Mouse (Mus musculus): ENCODE measurements around the gene Dtnb. TPM values are rescaled to one million over a fixed set of nuclear protein-coding genes. Genes with fewer than 3 reads are reported as not detected.
"Not testable (repeated sequence)": the region's sequence is repeated elsewhere in the genome, so short reads cannot be mapped to it uniquely, and the experiment has no call there.

The Dtnb gene
- polyA plus RNA-seq, 1 experiment from 2014 or later = 41.1 TPM

- Histone ChIP-seq H3K9ac (no peak overlapping the region), H3K36me3 (ENCODE audit: insufficient read depth) (no peaks in the 10 kb centered on the region), H3K27me3 (ENCODE audit: insufficient read depth, low read length) (no peaks in the 10 kb centered on the region), H3K27ac (ENCODE audit: low read depth) (no peak overlapping the region), H3K4me3 (ENCODE audit: low read depth, low read length) (no peak overlapping the region), H3K4me1 (ENCODE audit: insufficient read depth) (no peaks in the 10 kb centered on the region), H3K9me3 (ENCODE audit: low read depth, low read length) (no peaks in the 10 kb centered on the region), H3K4me2 (no peak overlapping the region)
- TF ChIP-seq CTCF (IDR thresholded peaks at IDR 0.05; ENCODE audit: low read depth) = no peak
- no peak for ATAC-seq (ENCODE audit: insufficient read depth)
- no peak for DNase-seq
- 76% methylated on average over 8 of the region's 8 CpGs for WGBS
Measured at GRCm38 (mm10) chr12:3673886-3674285, 101.7 kb downstream of the Dtnb start.

DNA sequence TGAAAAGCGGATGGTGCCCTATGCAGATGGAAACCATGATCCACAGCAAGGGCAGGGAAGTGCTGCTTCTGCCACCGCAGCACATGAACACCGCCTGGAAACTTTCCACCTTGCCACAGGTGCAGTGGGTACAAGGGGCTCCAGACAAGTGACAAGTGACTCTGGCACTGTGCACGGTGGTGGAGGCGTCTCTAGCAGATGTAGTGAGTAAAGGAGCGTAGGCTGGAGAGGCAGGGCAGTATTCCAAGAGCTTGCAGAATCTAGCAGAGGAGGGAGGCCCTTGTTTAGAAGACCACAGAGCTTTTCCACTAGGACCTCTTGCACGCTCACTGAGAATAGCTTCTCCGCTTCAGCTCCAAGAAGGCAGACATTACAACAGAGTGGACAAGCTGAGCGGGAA is 102.7 kb downstream of the Dtnb start:
- no peak for TF ChIP-seq CTCF (IDR thresholded peaks at IDR 0.05; ENCODE audit: low read depth)
- no peaks in the 10 kb centered on the region for H3K9me3 ChIP-seq (ENCODE audit: low read depth, low read length)
- H3K4me2 ChIP-seq = no peak overlapping the region
- no peaks in the 10 kb centered on the region for H3K4me1 ChIP-seq (ENCODE audit: insufficient read depth)
- no peaks in the 10 kb centered on the region for H3K36me3 ChIP-seq (ENCODE audit: insufficient read depth)
- no peak overlapping the region for H3K27ac ChIP-seq (ENCODE audit: low read depth)
- H3K4me3 ChIP-seq (ENCODE audit: low read depth, low read length) = no peak overlapping the region
- DNase-seq (no peak), ATAC-seq (ENCODE audit: insufficient read depth) (no peak)
- H3K27me3 ChIP-seq (ENCODE audit: insufficient read depth, low read length) = no peaks in the 10 kb centered on the region
- no peak overlapping the region for H3K9ac ChIP-seq
- 88% methylated on average over 9 of the region's 9 CpGs for WGBS

- no peak for DNase-seq
- TF ChIP-seq CTCF (IDR thresholded peaks at IDR 0.05; ENCODE audit: low read depth) = no peak
- no peak overlapping the region for H3K27ac ChIP-seq (ENCODE audit: low read depth)
- H3K4me2 ChIP-seq = no peak overlapping the region
- 74% methylated on average over 5 of the region's 5 CpGs for WGBS
- H3K4me3 ChIP-seq (ENCODE audit: low read depth, low read length) = no peak overlapping the region
- no peaks in the 10 kb centered on the region for H3K4me1 ChIP-seq (ENCODE audit: insufficient read depth)
- no peaks in the 10 kb centered on the region for H3K27me3 ChIP-seq (ENCODE audit: insufficient read depth, low read length)
- no peaks in the 10 kb centered on the region for H3K9me3 ChIP-seq (ENCODE audit: low read depth, low read length)
- ATAC-seq (ENCODE audit: insufficient read depth) = no peak
- H3K9ac ChIP-seq = no peak overlapping the region
- no peaks in the 10 kb centered on the region for H3K36me3 ChIP-seq (ENCODE audit: insufficient read depth)
Measured at GRCm38 (mm10) chr12:3680721-3681120, 108.5 kb downstream of the Dtnb start.

- ATAC-seq (ENCODE audit: insufficient read depth) (no peak), DNase-seq (no peak)
- WGBS = 68% methylated on average over 8 of the region's 8 CpGs
- no peak overlapping the region for H3K9ac ChIP-seq
- H3K4me1 ChIP-seq (ENCODE audit: insufficient read depth) = no peaks in the 10 kb centered on the region
- H3K4me3 ChIP-seq (ENCODE audit: low read depth, low read length) = no peak overlapping the region
- H3K4me2 ChIP-seq = no peak overlapping the region
- no peaks in the 10 kb centered on the region for H3K9me3 ChIP-seq (ENCODE audit: low read depth, low read length)
- TF ChIP-seq CTCF (IDR thresholded peaks at IDR 0.05; ENCODE audit: low read depth) = no peak
- no peaks in the 10 kb centered on the region for H3K36me3 ChIP-seq (ENCODE audit: insufficient read depth)
- H3K27ac ChIP-seq (ENCODE audit: low read depth) = no peak overlapping the region
- no peaks in the 10 kb centered on the region for H3K27me3 ChIP-seq (ENCODE audit: insufficient read depth, low read length)
Measured at GRCm38 (mm10) chr12:3683041-3683440, 110.9 kb downstream of the Dtnb start.

DNA sequence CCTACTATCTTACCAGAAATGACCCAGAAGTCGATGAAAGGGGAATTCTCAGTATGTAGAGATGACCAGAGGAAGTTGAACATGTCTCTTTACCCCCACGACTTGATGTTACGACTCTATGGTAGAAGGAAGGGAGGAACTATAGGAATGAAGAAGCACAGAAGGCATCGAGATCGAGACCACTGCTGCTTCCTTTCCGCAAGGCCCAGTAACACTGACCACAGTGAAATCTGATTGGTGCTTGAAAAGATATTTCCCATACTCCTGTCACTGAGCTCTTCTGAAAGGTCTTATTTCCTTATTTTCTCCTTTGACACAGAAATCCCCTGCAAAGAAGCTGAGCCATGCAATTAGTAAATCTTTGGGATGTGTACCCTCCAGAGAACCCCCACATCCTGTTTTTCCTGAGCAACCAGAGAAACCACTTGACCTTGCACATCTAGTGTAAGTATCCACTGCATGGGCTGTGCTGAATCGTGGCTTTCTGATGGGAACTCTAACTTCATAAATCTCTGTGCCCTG is 114.3 kb downstream of the Dtnb start:
- H3K27me3 ChIP-seq (ENCODE audit: insufficient read depth, low read length) = no peaks in the 10 kb centered on the region
- no peaks in the 10 kb centered on the region for H3K36me3 ChIP-seq (ENCODE audit: insufficient read depth)
- H3K27ac ChIP-seq (ENCODE audit: low read depth) = no peak overlapping the region
- no peak for ATAC-seq (ENCODE audit: insufficient read depth)
- TF ChIP-seq CTCF (IDR thresholded peaks at IDR 0.05; ENCODE audit: low read depth) = no peak
- no peak overlapping the region for H3K4me2 ChIP-seq
- DNase-seq = no peak
- H3K9me3 ChIP-seq (ENCODE audit: low read depth, low read length) = no peaks in the 10 kb centered on the region
- H3K4me1 ChIP-seq (ENCODE audit: insufficient read depth) = no peaks in the 10 kb centered on the region
- H3K4me3 ChIP-seq (ENCODE audit: low read depth, low read length) = no peak overlapping the region
- H3K9ac ChIP-seq = no peak overlapping the region
- WGBS = 75% methylated on average over 7 of the region's 7 CpGs

DNA sequence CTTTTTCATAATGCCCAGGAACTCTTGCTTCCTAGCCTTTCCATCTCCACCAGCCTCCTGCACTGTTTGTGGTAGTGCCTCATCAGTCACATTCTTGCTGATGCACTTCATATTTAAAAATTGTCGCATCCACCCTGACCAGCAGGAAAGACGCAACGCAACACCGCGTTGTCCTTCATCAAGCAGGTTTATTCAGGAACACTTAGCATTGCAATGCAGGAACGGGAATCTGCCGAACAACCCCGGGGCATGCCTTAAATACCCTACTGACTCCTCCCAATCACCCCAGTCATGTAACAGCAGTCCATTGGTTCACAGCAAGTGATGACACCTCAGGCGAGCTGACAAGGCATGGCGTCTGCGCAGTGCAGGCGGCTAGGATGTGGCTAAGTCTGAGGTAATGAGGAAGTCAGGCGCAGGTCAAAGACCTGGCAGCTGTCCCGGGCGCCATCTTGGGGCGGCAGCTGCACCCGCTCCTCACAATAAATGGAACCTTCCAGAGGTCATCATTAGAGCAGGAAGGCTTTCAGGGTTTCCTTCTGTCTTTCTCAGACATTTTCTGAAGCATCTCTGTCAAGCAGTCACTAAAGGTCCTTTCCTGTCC is 118.8 kb downstream of the Dtnb start:
- H3K27me3 ChIP-seq (ENCODE audit: insufficient read depth, low read length); H3K4me2 ChIP-seq; H3K9ac ChIP-seq; H3K4me1 ChIP-seq (ENCODE audit: insufficient read depth); DNase-seq; H3K27ac ChIP-seq (ENCODE audit: low read depth); H3K36me3 ChIP-seq (ENCODE audit: insufficient read depth); H3K4me3 ChIP-seq (ENCODE audit: low read depth, low read length); H3K9me3 ChIP-seq (ENCODE audit: low read depth, low read length); ATAC-seq (ENCODE audit: insufficient read depth): not testable (repeated sequence)
- whole genome bisulfite sequencing = 84% methylated on average over 17 of the region's 17 CpGs

DNA sequence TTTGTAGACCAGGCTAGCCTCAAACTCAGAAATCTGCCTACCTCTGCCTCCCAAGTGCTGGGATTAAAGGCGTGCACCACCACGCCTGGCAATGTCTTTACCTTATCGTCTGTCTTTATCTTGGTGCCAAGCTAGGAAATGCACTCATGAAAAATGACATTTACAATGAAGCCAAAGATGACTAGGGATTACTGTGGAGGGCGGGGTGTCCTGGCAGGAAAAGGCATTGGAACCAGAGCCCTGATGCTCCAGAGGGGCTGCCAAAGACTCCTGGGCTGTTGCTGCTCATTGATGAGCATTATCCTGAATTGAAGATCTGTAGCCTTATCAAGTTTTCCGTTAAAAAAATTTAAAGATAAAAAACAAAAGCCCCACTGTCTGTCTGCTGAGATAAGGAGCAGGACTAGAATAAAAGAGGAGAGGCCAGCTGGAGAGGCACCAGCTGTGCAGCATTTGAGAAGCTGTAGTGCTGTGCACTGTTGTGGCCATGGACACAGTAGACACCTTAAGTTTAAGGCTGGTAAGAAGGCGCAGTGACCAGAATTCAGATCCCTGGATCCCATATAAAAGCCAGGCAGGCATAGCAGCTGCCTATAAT is 120.7 kb downstream of the Dtnb start:
- Histone ChIP-seq H3K4me1 (ENCODE audit: insufficient read depth) (no peaks in the 10 kb centered on the region), H3K36me3 (ENCODE audit: insufficient read depth) (no peaks in the 10 kb centered on the region), H3K9ac (no peak overlapping the region), H3K9me3 (ENCODE audit: low read depth, low read length) (no peaks in the 10 kb centered on the region), H3K27me3 (ENCODE audit: insufficient read depth, low read length) (no peaks in the 10 kb centered on the region), H3K4me2 (no peak overlapping the region), H3K4me3 (ENCODE audit: low read depth, low read length) (no peak overlapping the region), H3K27ac (ENCODE audit: low read depth) (no peak overlapping the region)
- TF ChIP-seq CTCF (IDR thresholded peaks at IDR 0.05; ENCODE audit: low read depth) = no peak
- no peak for DNase-seq
- WGBS = 70% methylated on average over 6 of the region's 6 CpGs
- no peak for ATAC-seq (ENCODE audit: insufficient read depth)
